Mouse (Mus musculus) testis, postnatal 14 days (tissue): ENCODE measurements around the gene Sesn1.
"Not testable (repeated sequence)": the region's sequence is repeated elsewhere in the genome, so short reads cannot be mapped to it uniquely, and the experiment has no call there.

ENCODE experiments used
- DNase-seq: peaks from one replicate; pipeline ENCODE4 v3.0.0; 2021; ENCODE audit warnings: low spot score

The Sesn1 gene

DNA sequence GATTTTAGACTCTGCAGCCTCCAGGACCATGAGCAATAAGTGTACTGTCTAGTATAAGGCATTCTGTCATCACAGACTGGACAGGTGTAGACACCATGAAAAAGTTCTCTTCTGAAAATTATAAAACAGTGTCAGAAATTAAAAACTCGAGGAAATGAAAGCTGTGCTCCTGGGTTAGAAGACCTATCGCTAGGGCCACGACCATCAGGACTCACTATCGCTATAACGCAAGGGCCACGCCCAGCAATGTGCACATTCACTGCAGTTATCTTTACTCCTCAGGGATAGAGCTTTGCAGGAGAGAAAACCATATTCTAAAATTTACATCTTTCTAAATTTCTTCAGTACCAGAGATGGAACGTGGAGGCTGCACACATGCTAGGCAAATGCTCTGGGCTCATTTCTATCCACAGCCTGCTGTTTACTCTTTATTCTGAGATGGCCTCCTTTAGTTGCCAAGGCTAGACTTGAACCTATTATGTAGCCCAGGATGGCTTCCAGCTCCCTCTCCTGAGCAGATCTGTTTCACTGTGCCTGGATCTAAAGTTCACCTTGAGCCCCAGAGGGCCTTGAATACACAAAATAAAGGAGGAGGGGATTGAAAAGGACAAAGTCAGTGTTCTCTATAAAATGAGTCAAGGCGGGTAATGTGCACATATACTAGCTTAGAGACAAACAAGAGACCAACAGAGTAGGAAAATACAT lies 102.7 kb downstream of the Sesn1 start:
- no peak for DNase-seq

DNA sequence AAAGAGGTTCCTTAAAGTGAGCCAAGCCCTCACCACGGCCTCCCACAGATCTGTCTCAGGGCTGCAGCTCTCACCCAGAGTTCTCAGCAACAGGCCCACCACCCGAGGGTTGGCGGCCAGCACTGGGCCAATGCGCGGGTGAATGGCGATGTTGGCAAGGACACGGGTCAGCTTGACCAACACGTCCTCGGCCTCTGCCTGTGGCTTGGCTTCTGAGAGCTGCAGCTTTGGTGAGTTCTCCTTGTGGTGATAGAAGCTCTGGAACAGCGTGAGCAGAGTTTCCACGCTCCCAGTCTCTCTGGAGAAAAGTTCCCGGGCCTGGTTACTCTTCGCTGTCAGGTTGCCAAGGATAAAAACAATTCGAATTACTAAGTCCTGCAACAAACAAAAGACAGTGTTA lies 117.0 kb downstream of the Sesn1 start:
- peak; percentile 29 for DNase-seq

DNA sequence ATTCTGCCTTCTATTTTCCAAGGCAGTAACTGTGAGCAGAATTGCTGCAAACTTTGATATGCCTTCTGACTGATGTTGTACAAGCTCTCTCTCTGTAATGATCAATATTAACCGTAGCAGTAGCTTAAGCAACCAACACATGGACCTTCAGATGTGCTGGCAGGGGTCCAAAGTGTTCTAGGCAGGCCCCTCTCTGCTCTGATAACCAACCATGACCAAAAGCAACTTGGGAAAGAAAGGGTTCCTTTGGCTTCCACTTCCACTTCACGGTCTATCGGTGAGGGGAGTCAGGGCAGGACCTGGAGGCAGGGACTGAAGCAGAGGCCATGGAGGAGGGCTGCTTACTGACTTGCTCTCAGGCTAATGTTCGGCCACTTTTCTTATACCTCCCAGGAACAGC lies 121.2 kb downstream of the Sesn1 start:
- no peak for DNase-seq

DNA sequence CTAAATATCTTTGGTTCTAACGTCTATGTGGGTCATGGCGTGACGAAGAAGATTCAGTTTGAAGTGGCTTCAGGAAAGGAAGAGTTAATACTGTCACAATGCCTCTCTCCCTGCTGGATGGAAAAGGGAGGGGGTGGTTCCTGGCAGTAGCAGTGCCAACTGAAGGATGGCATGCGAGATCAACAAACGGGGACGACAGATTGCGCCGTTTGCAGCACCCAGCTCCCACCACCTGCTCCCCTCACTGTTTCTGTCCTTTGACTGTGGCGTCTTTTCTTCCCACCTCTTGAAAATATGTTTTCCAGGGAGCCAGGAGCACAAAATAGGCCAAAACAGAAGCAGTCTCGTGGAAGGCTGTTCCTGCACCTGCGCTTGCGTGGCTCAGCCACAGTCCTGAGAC lies 122.2 kb downstream of the Sesn1 start:
- DNase-seq: no peak

DNA sequence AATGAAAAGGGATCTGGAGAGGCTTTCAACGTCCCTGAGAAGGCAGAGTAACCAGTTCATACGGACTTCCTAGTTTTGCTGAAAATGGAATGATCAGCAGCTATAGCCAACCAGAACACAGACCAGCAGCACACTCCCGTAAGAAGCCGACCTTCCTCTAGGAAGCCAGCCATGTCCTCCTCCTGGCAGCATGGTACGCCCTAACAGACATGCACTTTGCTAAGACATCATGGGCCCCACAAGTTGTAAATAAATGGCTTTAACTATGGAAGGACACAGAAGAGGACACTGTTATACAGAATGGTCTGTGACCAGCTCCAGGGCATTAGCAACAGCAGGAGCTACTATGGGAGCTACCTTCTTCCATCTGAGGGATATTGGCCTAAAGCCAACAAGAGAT lies 123.2 kb downstream of the Sesn1 start:
- DNase-seq: no peak

DNA sequence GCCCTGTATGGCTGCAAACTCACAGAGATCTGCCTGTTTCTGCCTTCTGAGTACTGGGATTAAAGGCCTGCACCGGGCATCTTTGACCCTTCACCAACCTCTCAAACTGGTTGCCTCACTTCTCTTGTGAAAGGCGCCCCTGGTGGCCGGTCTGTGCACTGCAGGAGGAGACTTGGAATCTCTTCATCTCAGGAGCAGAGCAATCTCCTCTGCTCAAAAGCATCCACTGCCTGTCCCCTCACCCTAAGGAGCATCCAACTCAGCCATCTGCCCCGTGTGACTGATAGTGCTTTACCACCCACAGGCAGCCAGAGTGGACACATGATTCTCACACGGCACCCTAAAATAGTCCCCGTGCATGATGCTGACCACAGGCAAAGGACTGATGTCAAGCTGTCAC lies 123.8 kb downstream of the Sesn1 start:
- peak; percentile 48 for DNase-seq

DNA sequence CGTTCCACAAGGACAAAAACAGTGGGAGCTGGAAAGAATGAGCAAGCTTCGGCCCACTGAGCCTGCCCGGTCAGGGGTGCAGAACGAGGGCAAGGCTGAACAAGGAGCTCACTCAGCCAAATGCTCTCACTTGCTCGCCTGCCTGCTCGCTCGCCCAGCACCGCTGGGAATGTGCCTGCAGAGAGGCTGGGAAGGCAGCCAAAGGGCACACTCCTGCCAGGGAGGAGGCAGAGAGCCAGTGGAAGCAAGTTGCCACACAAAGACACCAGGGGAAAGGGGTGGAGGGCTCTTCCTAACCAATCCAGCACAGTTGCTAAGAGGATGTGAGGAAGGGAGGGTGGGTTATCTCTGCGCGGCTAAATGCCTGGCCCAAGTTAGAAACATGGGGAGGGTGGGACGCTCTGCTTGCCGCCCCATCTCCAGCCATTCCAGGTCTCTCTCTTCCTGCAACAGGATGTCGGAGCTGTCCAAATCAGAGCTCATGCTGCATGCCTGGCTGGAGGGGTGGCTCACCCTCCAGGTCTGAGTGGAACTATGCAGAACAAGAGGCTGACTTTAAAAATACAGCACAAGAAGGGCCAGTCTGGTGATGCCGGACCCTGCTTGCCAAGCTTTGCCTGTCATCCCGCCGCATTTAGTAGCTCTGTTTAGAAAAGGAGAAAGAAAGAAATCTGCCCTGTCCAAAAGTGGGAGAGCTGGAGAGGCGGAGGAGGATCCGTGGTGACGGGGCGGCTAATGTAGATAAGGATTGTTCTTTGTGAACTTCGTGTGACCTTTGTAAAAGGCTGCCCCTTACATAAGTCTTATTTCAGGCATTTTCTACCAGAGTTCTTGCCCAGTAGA lies 125.1 kb downstream of the Sesn1 start:
- DNase-seq: peak; percentile 83

DNA sequence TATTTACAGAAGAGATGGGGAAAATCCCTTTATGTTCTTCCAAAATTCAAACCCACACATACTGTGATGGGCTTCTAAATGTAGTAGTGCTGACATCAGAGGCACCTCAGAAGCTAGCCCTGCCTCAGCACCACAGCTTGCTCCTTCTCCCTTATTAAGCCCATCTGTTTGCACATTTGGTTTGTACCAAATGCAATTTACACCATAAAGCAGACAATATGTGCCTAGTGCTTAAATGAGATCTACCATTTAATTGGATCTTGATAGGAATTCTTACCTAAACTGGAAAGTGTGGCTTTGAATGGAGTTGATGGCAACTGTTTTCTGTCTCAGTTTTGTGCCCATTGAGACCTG lies 125.7 kb downstream of the Sesn1 start:
- DNase-seq: no peak

DNA sequence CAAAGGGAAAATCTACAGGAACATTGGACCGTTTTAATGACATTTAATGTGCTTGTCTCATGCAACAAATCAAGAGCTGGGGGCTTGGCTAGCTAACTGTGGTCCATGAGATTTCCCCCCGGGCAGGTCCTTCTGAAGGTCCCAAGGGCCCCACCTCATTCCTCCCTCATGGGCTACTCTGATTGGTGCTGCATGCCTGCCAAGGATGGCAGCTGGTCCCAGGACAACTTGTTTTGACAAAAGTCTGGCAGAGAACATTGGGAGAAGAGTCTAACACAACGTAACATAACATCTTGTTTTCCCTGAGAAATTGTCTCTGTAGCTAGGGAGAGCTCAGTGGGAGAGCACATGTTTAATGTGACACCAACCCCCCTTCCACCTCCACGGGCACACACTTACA lies 126.4 kb downstream of the Sesn1 start:
- DNase-seq: peak; percentile 44

DNA sequence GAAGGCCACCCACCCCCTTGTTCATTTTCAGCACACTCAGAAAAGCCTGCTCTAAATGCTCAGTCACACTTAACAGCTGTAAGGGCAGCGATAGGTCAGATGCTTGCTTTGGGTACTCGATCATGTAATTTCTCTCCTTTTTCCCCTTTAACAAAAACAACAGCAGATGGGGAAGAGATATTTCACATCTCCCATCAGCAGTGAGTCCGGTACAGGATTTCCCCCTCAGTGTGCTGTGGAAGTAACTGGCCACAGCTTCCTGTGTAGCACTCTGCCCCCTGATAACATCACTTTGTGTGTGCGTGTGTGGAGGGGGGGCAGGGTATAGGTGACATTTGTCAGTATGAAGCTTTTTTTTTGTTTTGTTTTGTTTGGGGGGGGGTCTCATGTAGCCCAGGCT lies 127.4 kb downstream of the Sesn1 start:
- no peak for DNase-seq

DNA sequence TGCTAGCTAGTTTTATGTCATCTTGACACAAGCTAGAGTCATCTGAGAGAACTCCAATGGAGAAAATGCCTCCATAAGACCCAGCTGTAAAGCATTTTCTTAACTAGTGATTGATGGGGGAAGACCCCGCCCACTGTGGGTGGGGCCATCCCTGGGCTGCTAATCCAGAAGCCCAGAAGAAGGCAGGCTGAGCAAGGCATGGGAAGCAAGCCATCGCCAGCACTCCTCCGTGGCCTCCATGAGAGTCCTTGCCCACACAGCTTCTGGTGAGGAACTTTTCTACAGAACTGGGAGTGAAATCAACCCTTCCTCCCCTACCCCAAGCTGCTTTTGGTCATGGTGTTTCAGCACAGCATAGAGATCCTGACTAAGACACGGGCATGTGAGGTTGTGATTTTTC lies 129.4 kb downstream of the Sesn1 start:
- no peak for DNase-seq

DNA sequence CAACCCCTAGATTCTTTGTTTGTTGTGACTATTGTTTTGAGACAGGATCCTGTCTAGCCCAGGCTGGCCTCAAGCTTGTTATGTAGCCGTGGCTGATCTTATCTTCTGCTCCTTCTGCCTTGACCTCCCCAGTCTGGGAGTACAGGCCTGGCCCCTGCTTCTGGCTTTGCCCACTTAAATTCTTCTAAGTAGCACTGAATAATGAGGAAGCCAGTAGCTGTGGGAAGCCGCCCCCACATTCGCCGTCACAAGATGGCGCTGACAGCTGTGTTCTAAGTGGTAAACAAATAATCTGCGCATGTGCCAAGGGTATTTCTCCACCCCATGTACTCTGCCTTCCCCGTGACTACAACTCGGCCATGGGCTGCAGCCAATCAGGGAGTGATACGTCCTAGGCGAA lies 142.6 kb downstream of the Sesn1 start:
- DNase-seq: not testable (repeated sequence)

DNA sequence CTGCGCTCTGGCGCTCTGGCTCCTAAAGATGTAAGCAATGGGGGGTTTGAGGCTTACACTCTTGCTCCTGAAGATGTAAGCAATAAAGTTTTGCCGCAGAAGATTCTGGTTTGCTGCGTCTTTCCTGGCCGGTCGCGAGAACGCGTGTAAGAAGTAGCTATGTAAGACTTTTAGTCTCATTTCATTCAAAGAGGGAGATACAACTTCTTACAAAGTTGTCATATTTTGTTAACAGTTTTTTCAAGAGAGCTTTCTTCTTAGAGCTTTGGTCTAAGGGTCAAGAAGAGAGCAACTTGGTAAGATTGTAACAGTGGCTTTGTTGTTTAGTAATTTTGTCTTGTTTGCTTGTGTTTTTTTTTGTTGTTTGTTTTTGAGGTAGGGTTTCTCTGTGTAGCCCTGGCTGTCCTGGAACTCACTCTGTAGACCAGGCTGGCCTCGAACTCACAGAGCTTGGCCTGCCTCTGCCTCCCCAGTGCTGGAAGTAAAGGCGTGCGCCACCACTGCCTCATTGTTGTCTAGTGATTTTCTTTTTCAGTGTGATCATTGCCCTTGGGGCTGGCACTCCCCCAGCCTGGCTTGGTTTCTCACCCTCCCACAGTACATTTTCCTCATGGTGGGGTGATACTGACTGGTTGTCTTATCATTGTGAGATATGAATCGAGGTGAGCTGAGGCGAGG lies 143.3 kb downstream of the Sesn1 start:
- DNase-seq: peak; percentile 32

DNA sequence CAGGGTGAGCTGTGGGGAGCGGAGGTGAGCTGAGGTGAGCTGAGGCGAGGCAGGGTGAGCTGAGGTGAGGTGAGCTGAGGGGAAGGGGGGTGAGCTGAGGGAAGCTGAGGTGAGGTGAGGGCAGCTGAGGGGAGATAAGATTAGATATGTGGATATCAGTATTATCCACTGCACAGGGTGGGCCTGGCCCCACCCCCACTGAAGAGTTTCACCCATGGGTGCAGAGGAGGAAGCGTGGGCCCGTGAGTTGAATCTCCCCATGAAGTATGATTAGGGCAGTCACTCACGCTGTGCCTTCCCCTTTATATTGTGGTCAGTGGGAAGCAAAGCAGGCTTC lies 143.8 kb downstream of the Sesn1 start:
- DNase-seq: no peak

DNA sequence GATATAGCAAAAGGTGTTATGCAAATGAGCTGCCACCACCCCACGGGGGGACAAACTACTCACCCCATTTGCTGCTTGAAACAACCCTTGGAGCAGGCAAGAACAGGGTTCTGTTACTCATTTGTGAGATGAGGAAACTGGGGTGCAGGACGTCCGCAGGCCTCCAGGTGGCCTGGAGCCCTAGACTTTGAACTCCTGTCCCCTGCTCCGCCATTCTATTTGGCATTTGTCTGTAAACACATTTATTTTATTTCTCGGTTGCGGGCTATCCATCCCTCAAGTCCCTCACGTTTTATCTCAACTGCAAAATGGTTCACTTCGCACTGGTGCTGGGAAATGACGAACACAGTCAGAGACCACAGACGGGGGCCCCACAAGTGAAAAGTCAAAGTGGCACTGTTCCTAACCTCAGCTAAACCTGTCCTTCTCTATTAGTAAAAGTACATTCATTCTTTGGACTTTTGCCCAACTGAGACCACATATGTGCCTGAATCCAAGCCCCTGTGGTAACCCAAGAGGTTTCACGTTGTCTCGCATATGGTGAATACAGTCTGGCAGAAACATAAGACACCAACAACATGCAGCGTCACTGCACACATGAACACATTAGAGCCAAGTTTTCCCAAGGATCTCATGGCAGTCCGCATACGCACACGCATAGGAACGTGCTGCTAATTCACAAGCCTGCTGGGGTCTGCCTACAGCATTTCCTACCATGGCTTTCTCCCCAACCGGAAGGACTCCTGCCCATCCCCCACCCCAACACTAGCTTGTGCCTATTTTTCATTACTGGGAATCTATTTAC lies 147.9 kb downstream of the Sesn1 start:
- no peak for DNase-seq
